Mouse (Mus musculus) kidney, postnatal 0 days (tissue): Measurements from ENCODE around the gene Cdk9. TPM values are rescaled to one million over a fixed set of nuclear protein-coding genes. Genes with fewer than 3 reads are reported as not detected.
A peak's percentile ranks its signal among the peaks of the same experiment; 100 is the strongest.

Source experiments
- ATAC-seq: fragments of 200-750 bp; cut with Nextera tagmentation; replicated peaks from 2 replicates; pipeline ENCODE4 v1.8.0; 2017; ENCODE audit warnings: low read depth, moderate number of reproducible peaks, moderate TSS enrichment, moderate library complexity; ENCODE audit not compliant: low FRiP score
- DNase-seq: peaks from one replicate; pipeline ENCODE4 v3.0.0-alpha.2; 2016; ENCODE audit warnings: low spot score
- H3K27ac ChIP-seq: fragments of 300-500 bp; sonication (generic); 2 replicates; pipeline ENCODE4 v1.5.1; 2014; ENCODE audit warnings: mild to moderate bottlenecking
- H3K27me3 ChIP-seq: fragments of 300-500 bp; sonication (generic); 2 replicates; pipeline ENCODE4 v1.6.1; 2014; ENCODE audit warnings: low read length, mixed read lengths; ENCODE audit not compliant: insufficient read depth
- H3K36me3 ChIP-seq: fragments of 300-500 bp; sonication (generic); 2 replicates; pipeline ENCODE4 v1.6.1; 2014; ENCODE audit warnings: low read length, mixed read lengths; ENCODE audit not compliant: insufficient read depth
- H3K4me1 ChIP-seq: fragments of 300-500 bp; sonication (generic); replicated peaks from 2 replicates; pipeline ENCODE4 v1.6.1; 2014; ENCODE audit warnings: antibody characterized with exemption, low read length, mixed read lengths; ENCODE audit not compliant: insufficient read depth
- H3K4me2 ChIP-seq: fragments of 300-500 bp; sonication (generic); 2 replicates; pipeline ENCODE4 v1.6.1; 2014; ENCODE audit warnings: mild to moderate bottlenecking, low read length, moderate library complexity, mixed read lengths
- H3K4me3 ChIP-seq: fragments of 300-500 bp; sonication (generic); replicated peaks from 2 replicates; pipeline ENCODE4 v1.5.1; 2014; ENCODE audit warnings: low read depth, low read length
- H3K9ac ChIP-seq: fragments of 300-500 bp; sonication (generic); 2 replicates; pipeline ENCODE4 v1.6.1; 2014; ENCODE audit warnings: low read depth, low read length
- H3K9me3 ChIP-seq: fragments of 300-500 bp; sonication (generic); replicated peaks from 2 replicates; pipeline ENCODE4 v1.6.1; 2016; ENCODE audit warnings: low read length, inconsistent platforms, mixed read lengths
- CTCF ChIP-seq: IDR thresholded peaks from 2 replicates; pipeline ENCODE4 v1.5.1; 2016; ENCODE audit warnings: antibody characterized with exemption, low read depth, mild to moderate bottlenecking, moderate library complexity
- WGBS: fragments of 180-500 bp; shearing (Covaris S2); extraction: QIAGEN DNeasy Blood & Tissue Kit; methylation state at CpG from one replicate; pipeline ENCODE4 v1.1.7; 2014; 5-methylcytosine and 5-hydroxymethylcytosine counted together
- microRNA counts: library from miRNA; unstranded; fragments of <30 nt; microRNA quantifications from one replicate; lab custom pipeline; 2015
- microRNA-seq: library from miRNA; unstranded; fragments of <30 nt; microRNA quantifications from one replicate; pipeline ENCODE4, GENCODE M21; 2016
- polyA plus RNA-seq: library from polyadenylated mRNA; unstranded; fragments of >200 nt; fragmentation: Nextera tagmentation; extraction: Ambion mirVana; gene quantifications from 2 replicates; pipeline ENCODE4 v1.2.1, GENCODE M21; 2015

The Cdk9 gene
- polyA plus RNA-seq, 1 experiment from 2014 or later, result 90.6 TPM

GRCm38 (mm10) chr2:32661509-32662107, 51.3 kb downstream of the Cdk9 start:
- Histone ChIP-seq H3K9me3 (no peaks in the 10 kb centered on the region), H3K27ac (peak overlapping the region; percentile 63), H3K27me3 (no peaks in the 10 kb centered on the region), H3K4me1 (0 out of 2 replicates have a peak, but pooled peaks cover 5% of the 10 kb centered on the region), H3K4me2 (no peak overlapping the region), H3K9ac (0 out of 2 replicates have a peak overlapping the region, but pooled peaks have one; percentile 15), H3K4me3 (no peak overlapping the region), H3K36me3 (no peaks in the 10 kb centered on the region)
- TF ChIP-seq CTCF, result no peak
- WGBS, result 34% methylated on average over 7 of the region's 7 CpGs
- ATAC-seq (peak; percentile 57), DNase-seq (peak; percentile 59)

DNA sequence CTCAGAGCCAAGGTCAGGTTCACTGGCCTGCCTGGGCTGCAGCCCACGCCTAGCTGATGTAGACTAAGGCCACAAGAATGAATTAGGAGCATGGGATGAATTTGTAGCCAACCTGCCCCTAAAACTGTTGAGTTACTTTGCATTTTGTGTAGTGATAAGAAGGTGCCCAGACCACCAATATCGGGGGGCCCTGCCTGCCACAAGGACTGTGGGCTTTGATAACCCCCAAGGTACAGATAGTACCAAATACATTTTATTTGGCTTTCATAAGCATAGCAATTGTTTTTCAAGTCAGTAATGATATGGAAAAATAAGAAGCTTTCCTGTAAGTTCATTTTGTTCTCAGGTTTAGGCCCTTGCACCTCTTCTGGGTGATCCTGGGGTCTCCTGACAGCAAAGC, 54.0 kb downstream of the Cdk9 start:
- DNase-seq (no peak), ATAC-seq (no peak)
- Histone ChIP-seq H3K4me3 (no peak overlapping the region), H3K36me3 (no peaks in the 10 kb centered on the region), H3K9me3 (no peaks in the 10 kb centered on the region), H3K27me3 (no peaks in the 10 kb centered on the region), H3K9ac (no peak overlapping the region), H3K27ac (no peak overlapping the region), H3K4me1 (peaks cover 29% of the 10 kb centered on the region), H3K4me2 (no peak overlapping the region)
- TF ChIP-seq CTCF, result no peak
- 88% methylated on average over 2 of the region's 2 CpGs for WGBS

DNA sequence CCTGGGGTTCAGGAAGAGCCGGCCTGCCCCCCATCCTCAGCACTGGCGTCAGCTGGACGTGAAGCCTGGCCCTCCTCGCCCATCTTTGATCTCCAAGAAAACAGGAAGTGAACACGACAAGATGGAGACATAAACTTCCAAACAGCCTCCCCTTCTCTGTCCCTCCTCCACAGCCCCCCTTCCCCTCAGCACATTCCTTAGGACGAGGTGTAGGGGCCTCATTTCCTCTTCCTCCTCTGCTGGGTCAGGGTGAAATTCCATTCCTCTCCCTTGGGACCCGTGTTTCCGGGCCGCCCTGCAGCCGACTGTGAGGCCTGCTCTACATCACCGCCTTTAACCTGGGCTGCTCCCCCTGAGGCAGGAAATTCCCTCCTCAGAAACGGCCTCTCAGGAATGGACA, 57.0 kb downstream of the Cdk9 start:
- Histone ChIP-seq H3K9me3 (no peaks in the 10 kb centered on the region), H3K36me3 (no peaks in the 10 kb centered on the region), H3K4me1 (peaks cover 30% of the 10 kb centered on the region), H3K27me3 (no peaks in the 10 kb centered on the region), H3K27ac (peak overlapping the region; percentile 91), H3K4me2 (no peak overlapping the region), H3K9ac (no peak overlapping the region), H3K4me3 (no peak overlapping the region)
- ATAC-seq, result peak; percentile 80
- TF ChIP-seq CTCF, result no peak
- peak; percentile 93 for DNase-seq
- WGBS, result 18% methylated on average over 12 of the region's 12 CpGs

MicroRNAs encoded within 50 kb of the gene (microRNA counts, 519-probe panel; counts per million panel counts)
- microRNA mmu-miR-2861 (lab: Ali Mortazavi, UCI), result 330 counts per million, percentile 68 among the panel's probes with 10 or more counts

Small RNA genes within 50 kb of the gene (microRNA-seq; reads per million reads assigned to microRNA genes)
- gene Gm47291 (not detected), gene Mir2861 (not detected), gene Mir3960 (not detected), gene Mir8093 (not detected)

Other genes with a start within 250 kb of the Cdk9 start
- gene Fam102a, start 177.7 kb downstream of the Cdk9 start, polyA plus RNA-seq, result 13.9 and 16.9 TPM in 2 replicates
- gene Dpm2, start 142.2 kb downstream of the Cdk9 start, polyA plus RNA-seq, result 105 and 110 TPM in 2 replicates
- 0.42 and 0.61 TPM in 2 replicates for gene Pip5kl1, start 138.3 kb downstream of the Cdk9 start, polyA plus RNA-seq
- gene 9430097D07Rik, start 137.4 kb downstream of the Cdk9 start, polyA plus RNA-seq, result 0.08 TPM in 1 of 2 replicates, not detected in the other
- 15.8 and 18.1 TPM in 2 replicates for gene St6galnac4, start 126.0 kb downstream of the Cdk9 start, polyA plus RNA-seq
- 13.7 and 15.3 TPM in 2 replicates for gene St6galnac6, start 113.4 kb downstream of the Cdk9 start, polyA plus RNA-seq
- 38.7 and 41.6 TPM in 2 replicates for gene Ak1, start 91.3 kb downstream of the Cdk9 start, polyA plus RNA-seq
- 71.6 and 76.3 TPM in 2 replicates for gene Eng, start 66.5 kb downstream of the Cdk9 start, polyA plus RNA-seq
- 36.1 and 36.2 TPM in 2 replicates for gene Fpgs, start 8.9 kb downstream of the Cdk9 start, polyA plus RNA-seq
- gene Sh2d3c, start 8.0 kb upstream of the Cdk9 start, polyA plus RNA-seq, result 31.1 and 31.3 TPM in 2 replicates
- gene 6330409D20Rik, start 27.9 kb upstream of the Cdk9 start, polyA plus RNA-seq, result 0.11 TPM in 1 of 2 replicates, not detected in the other
- 74.9 and 79.4 TPM in 2 replicates for gene Tor2a, start 44.2 kb upstream of the Cdk9 start, polyA plus RNA-seq
- gene Ttc16, start 62.6 kb upstream of the Cdk9 start, polyA plus RNA-seq, result 0.13 and 0.18 TPM in 2 replicates
- 7.0 and 7.8 TPM in 2 replicates for gene Ptrh1, start 62.7 kb upstream of the Cdk9 start, polyA plus RNA-seq
- gene Cfap157, start 71.4 kb upstream of the Cdk9 start, polyA plus RNA-seq, result 0.45 and 0.48 TPM in 2 replicates
- 14.3 and 14.6 TPM in 2 replicates for gene Stxbp1, start 134.2 kb upstream of the Cdk9 start, polyA plus RNA-seq
- gene Fam129b, start 163.0 kb upstream of the Cdk9 start, polyA plus RNA-seq, result 41.1 and 42.2 TPM in 2 replicates
- 173 and 195 TPM in 2 replicates for gene Rpl12, start 248.5 kb upstream of the Cdk9 start, polyA plus RNA-seq
- 8.6 and 9.0 TPM in 2 replicates for gene Lrsam1, start 248.5 kb upstream of the Cdk9 start, polyA plus RNA-seq